Mouse (Mus musculus) cerebellum, adult 2 months (tissue): ENCODE results near the gene Ggt5.

Experiments used
- CTCF ChIP-seq: fragments of 200-500 bp; IDR thresholded peaks from 2 replicates; pipeline ENCODE4 v1.5.1; 2011; ENCODE audit warnings: low read depth, mild to moderate bottlenecking, control low read depth, low read length, moderate library complexity, borderline replicate concordance; ENCODE audit not compliant: insufficient read depth
- POLR2A ChIP-seq: fragments of 200-500 bp; IDR thresholded peaks from 2 replicates; pipeline ENCODE4 v1.6.1; 2011; ENCODE audit warnings: low read length, control low read depth, borderline replicate concordance; ENCODE audit not compliant: insufficient read depth

GRCm38 (mm10) chr10:75561071-75561654 is 28.0 kb upstream of the Ggt5 start, which contains the start of gene Ggt1:
- no peak for TF ChIP-seq CTCF
- no peak for TF ChIP-seq POLR2A
